Mouse (Mus musculus): ENCODE data around the gene Car7. TPM values are rescaled to one million over a fixed set of nuclear protein-coding genes. Genes with fewer than 3 reads are reported as not detected.
"Not testable (repeated sequence)": the region's sequence is repeated elsewhere in the genome, so short reads cannot be mapped to it uniquely, and the experiment has no call there.

Gene Car7
- polyA plus RNA-seq, 1 experiment from 2014 or later = 2.3 TPM

GRCm38 (mm10) chr8:104577606-104578005 is 43.1 kb downstream of the Car7 start:
- H3K36me3 ChIP-seq; DNase-seq (ENCODE audit: low spot score); H3K9me3 ChIP-seq; H3K4me3 ChIP-seq; H3K4me1 ChIP-seq; H3K27me3 ChIP-seq (ENCODE audit: insufficient read depth, poor library complexity, severe bottlenecking); H3K27ac ChIP-seq: not testable (repeated sequence)
- WGBS = 70% methylated on average over 17 of the region's 17 CpGs

DNA sequence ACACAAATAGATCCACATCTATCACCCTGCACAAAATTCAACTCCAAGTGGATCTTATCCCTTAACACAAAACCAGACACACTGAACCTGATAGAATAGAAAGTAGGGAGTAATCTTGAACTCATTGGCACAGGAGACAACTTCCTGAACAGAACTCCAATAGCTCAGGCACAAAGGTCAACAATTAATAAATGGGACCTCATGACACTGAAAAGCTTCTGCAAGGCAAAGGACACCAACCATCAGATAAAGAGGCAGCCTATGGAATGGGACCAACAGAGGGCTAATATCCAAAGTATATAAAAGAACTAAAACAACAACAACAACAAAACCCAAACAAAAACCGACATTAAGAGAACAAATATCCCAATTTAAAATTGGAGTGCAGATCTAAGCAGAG is 50.0 kb downstream of the Car7 start:
- Histone ChIP-seq H3K27ac (no peak overlapping the region), H3K36me3 (no peaks in the 10 kb centered on the region), H3K27me3 (ENCODE audit: insufficient read depth, poor library complexity, severe bottlenecking) (no peaks in the 10 kb centered on the region), H3K9me3 (no peaks in the 10 kb centered on the region), H3K4me1 (no peaks in the 10 kb centered on the region), H3K4me3 (no peak overlapping the region)
- WGBS = 43% methylated on average over 1 of the region's 1 CpGs
- no peak for DNase-seq (ENCODE audit: low spot score)

GRCm38 (mm10) chr8:104590284-104590683 is 55.8 kb downstream of the Car7 start:
- H3K4me1 ChIP-seq = peaks cover 14% of the 10 kb centered on the region
- no peaks in the 10 kb centered on the region for H3K27me3 ChIP-seq (ENCODE audit: insufficient read depth, poor library complexity, severe bottlenecking)
- no peak for DNase-seq (ENCODE audit: low spot score)
- no peak overlapping the region for H3K27ac ChIP-seq
- H3K4me3 ChIP-seq = no peak overlapping the region
- H3K9me3 ChIP-seq = no peaks in the 10 kb centered on the region
- H3K36me3 ChIP-seq = peaks cover 18% of the 10 kb centered on the region
- WGBS = 77% methylated on average over 3 of the region's 3 CpGs

DNA sequence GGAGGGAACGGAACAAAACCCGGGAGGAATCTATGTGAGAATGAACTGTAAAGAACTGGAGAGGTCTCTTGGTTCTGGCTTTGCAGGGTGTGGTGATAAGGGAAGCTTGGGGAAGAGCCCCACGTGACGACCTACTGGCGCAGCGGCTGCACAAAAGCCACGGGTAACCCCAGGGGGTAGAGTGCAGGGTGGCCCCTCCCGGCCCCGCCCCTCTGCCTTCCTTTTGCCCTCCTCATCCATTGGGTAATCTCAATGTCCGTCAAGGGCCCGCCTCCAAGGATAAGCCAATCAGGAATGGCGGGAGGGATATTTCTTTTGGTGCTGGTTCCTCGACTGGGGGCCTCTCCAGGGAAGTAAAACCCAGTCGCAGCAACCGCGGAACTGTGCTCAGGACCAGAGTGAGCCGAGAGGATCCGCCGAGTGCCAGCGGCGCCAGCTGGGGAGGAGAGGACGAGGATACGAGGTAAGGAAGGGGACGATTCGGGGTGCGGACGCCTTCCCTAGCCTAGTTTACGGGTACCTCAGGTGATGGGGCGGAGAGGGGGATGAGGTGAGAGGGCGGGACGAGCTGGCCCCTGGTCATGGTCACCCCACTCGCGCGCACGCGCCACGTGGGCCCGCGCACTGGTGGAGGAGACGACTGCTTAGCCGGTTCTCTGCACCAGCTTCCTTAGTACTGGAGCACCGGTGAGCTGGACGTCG is 56.8 kb downstream of the Car7 start, which contains the start of gene Pdp2:
Gene Pdp2, plus strand, starts transcription at position 319 of the 702 bp plus-strand sequence.
- H3K4me3 ChIP-seq = peak within 1 kb of the TSS; percentile 75
- peak within 1 kb of the TSS; percentile 81 for H3K27ac ChIP-seq
- H3K36me3 ChIP-seq = peaks cover 26% of the 10 kb centered on the region
- peak; percentile 97 for DNase-seq (ENCODE audit: low spot score)
- no peaks in the 10 kb centered on the region for H3K27me3 ChIP-seq (ENCODE audit: insufficient read depth, poor library complexity, severe bottlenecking)
- H3K4me1 ChIP-seq = peaks cover 14% of the 10 kb centered on the region
- H3K9me3 ChIP-seq = no peaks in the 10 kb centered on the region
- under 1% methylated on average over 44 of the region's 44 CpGs for WGBS

DNA sequence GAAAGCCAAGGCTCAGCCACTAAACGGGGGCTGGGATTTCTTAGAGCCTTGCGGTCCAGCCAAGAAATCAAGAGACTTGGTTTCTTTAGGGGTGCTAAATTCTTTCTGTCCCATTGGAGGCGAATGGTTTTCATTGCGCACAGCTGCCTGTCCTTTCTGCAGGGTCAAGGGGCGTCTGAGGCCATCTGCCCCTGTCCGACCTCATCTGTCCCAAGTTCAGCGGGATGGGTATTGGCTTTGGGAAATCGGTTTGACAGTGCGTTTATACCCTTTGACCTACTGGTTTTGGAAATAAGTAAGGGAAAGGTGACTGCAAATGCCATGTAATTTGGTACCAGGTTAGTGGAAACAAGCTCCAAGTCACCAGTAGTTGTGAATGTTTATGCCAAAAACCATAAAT is 57.4 kb downstream of the Car7 start:
- Histone ChIP-seq H3K9me3 (no peaks in the 10 kb centered on the region), H3K4me1 (peaks cover 14% of the 10 kb centered on the region), H3K36me3 (peaks cover 30% of the 10 kb centered on the region), H3K4me3 (peak overlapping the region; percentile 75), H3K27ac (peak overlapping the region; percentile 81), H3K27me3 (ENCODE audit: insufficient read depth, poor library complexity, severe bottlenecking) (no peaks in the 10 kb centered on the region)
- 7% methylated on average over 9 of the region's 9 CpGs for WGBS
- no peak for DNase-seq (ENCODE audit: low spot score)

GRCm38 (mm10) chr8:104592566-104592965 is 58.1 kb downstream of the Car7 start:
- Histone ChIP-seq H3K27me3 (ENCODE audit: insufficient read depth, poor library complexity, severe bottlenecking) (no peaks in the 10 kb centered on the region), H3K4me1 (peaks cover 14% of the 10 kb centered on the region), H3K4me3 (peak overlapping the region; percentile 75), H3K36me3 (peaks cover 30% of the 10 kb centered on the region), H3K27ac (no peak overlapping the region), H3K9me3 (no peaks in the 10 kb centered on the region)
- DNase-seq (ENCODE audit: low spot score) = no peak
- 74% methylated on average over 6 of the region's 6 CpGs for WGBS

GRCm38 (mm10) chr8:104593536-104594325 is 59.2 kb downstream of the Car7 start:
- whole genome bisulfite sequencing = 93% methylated on average over 31 of the region's 31 CpGs
- Histone ChIP-seq H3K27me3 (ENCODE audit: insufficient read depth, poor library complexity, severe bottlenecking) (no peaks in the 10 kb centered on the region), H3K9me3 (no peaks in the 10 kb centered on the region), H3K27ac (no peak overlapping the region), H3K4me3 (no peak overlapping the region), H3K36me3 (peaks cover 30% of the 10 kb centered on the region), H3K4me1 (peaks cover 14% of the 10 kb centered on the region)
- no peak for DNase-seq (ENCODE audit: low spot score)

DNA sequence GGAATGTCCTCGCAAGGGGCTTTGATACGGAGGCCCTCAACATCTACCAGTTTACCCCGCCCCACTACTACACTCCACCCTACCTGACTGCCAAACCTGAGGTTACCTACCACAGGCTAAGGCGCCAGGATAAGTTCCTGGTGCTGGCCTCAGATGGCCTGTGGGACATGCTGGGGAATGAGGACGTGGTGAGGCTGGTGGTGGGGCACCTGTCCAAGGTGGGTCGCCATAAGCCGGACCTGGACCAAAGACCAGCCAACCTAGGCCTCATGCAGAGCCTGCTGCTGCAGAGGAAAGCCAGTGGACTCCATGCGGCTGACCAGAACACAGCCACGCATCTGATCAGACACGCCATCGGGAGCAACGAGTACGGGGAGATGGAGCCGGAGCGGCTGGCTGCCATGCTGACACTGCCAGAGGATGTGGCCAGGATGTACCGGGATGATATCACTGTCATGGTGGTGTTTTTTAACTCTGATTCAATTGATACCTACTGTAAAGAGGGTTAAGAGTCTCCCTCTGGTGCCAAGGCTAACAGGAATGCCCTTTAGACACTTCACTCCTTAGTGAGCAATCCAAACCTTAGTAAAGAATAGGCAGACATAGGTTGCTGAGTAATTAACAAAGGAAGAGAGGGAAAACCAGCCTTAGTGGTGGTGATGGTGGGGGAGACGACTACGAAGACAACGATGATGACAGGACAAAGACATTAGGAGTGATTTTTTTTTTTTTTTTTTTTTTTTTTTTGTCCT is 60.3 kb downstream of the Car7 start:
- H3K9me3 ChIP-seq = no peaks in the 10 kb centered on the region

DNA sequence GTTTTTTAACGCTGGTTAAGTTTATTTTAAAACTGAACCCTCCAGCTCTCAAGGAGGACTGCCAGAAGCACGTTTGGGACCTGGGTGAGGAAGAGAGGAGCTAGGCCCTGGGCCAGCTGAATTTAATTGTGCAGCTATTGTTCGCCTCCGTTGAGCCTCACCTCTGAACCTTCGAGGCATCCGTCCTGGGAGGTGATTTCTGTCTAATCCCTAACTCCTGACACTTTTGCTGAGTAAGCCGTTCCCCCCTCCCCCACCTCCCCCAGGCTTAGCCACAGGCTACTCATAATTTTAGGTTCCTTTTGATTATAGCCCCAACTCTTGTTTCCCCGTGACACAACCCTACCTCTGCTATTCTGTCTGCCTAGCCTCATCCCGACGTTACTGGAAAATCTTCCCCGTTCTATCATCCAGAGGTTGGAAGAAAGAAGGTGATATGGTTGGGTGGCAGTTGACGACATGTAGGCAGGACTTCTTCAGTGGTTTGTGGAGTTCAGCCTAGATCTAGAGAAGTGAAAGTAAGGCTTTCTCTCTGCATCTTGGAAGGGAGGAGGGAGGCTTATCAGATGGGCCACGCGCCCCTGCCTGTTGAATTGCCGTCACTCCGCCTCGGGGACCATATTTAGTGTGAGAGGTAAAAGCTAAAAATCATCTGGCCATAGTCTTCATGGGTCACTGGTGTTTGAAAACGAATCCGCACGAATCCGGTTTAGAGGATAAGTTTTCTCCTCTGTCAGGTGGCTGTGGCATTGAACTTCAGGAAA is 61.5 kb downstream of the Car7 start:
- peaks cover 30% of the 10 kb centered on the region for H3K36me3 ChIP-seq
- H3K9me3 ChIP-seq = no peaks in the 10 kb centered on the region
- H3K27ac ChIP-seq = no peak overlapping the region
- DNase-seq (ENCODE audit: low spot score) = no peak
- WGBS = 86% methylated on average over 21 of the region's 21 CpGs
- peaks cover 11% of the 10 kb centered on the region for H3K4me1 ChIP-seq
- H3K4me3 ChIP-seq = no peak overlapping the region
- no peaks in the 10 kb centered on the region for H3K27me3 ChIP-seq (ENCODE audit: insufficient read depth, poor library complexity, severe bottlenecking)

More for the DNA sequence above, 60.3 kb downstream of the Car7 start:
- Histone ChIP-seq H3K27ac (no peak overlapping the region), H3K36me3 (peaks cover 30% of the 10 kb centered on the region), H3K4me1 (peaks cover 14% of the 10 kb centered on the region), H3K27me3 (ENCODE audit: insufficient read depth, poor library complexity, severe bottlenecking) (no peaks in the 10 kb centered on the region), H3K4me3 (no peak overlapping the region)
- WGBS = 92% methylated on average over 19 of the region's 19 CpGs
- no peak for DNase-seq (ENCODE audit: low spot score)

GRCm38 (mm10) chr8:104597656-104598055 is 63.2 kb downstream of the Car7 start:
- WGBS = 82% methylated on average over 6 of the region's 6 CpGs
- H3K4me3 ChIP-seq = no peak overlapping the region
- no peak overlapping the region for H3K27ac ChIP-seq
- H3K27me3 ChIP-seq (ENCODE audit: insufficient read depth, poor library complexity, severe bottlenecking) = no peaks in the 10 kb centered on the region
- H3K36me3 ChIP-seq = peaks cover 30% of the 10 kb centered on the region
- no peaks in the 10 kb centered on the region for H3K9me3 ChIP-seq
- DNase-seq (ENCODE audit: low spot score) = no peak
- H3K4me1 ChIP-seq = peaks cover 13% of the 10 kb centered on the region

GRCm38 (mm10) chr8:104598496-104598895 is 64.0 kb downstream of the Car7 start:
- 68% methylated on average over 6 of the region's 6 CpGs for WGBS
- H3K27me3 ChIP-seq (ENCODE audit: insufficient read depth, poor library complexity, severe bottlenecking) = no peaks in the 10 kb centered on the region
- no peak overlapping the region for H3K27ac ChIP-seq
- H3K4me3 ChIP-seq = no peak overlapping the region
- no peaks in the 10 kb centered on the region for H3K9me3 ChIP-seq
- H3K4me1 ChIP-seq = peaks cover 21% of the 10 kb centered on the region
- no peak for DNase-seq (ENCODE audit: low spot score)
- H3K36me3 ChIP-seq = peaks cover 28% of the 10 kb centered on the region

Data from heart, embryonic 10.5 days (tissue).